ENCODE assay signal across 8 mouse cellular contexts in the genomic region with DNA sequence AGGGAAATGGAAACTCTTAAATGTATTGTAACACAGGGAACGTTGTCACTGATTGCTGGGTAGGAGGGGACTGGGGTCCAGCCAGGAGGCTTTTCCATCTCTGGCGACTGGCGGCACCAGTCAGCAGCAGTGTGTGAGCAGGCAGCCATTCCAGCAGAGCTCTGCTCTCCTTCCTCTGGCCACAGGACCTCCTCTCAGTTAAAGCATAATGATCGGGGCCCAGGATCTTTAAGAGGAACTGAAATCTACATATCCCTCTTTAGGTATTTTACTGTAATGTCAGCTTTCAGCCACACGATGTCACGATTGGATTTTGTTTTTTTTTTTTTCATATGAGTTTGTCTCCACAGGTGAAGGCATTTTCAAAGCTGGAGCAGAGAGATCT.
DNase-seq lines count a peak whose midpoint lies in the region; ATAC-seq and TF ChIP-seq lines count a peak whose summit lies in the region.

No protein-coding gene starts in this region.

- H3K9me3 ChIP-seq in heart, embryonic 12.5 days (replicated peaks): no peaks in the 10 kb centered on the region
- no peaks in the 10 kb centered on the region for H3K9me3 ChIP-seq in ES-E14 (ENCODE audit: control insufficient read depth, insufficient read depth, low read depth, low read length)
- H3K9me3 ChIP-seq in limb, embryonic 11.5 days (ENCODE audit: control insufficient read depth, low read length): no peaks in the 10 kb centered on the region
- no peaks in the 10 kb centered on the region for H3K9me3 ChIP-seq in stomach, postnatal 0 days (ENCODE audit: control insufficient read depth, low read length)

- H3K4me1 ChIP-seq in heart, embryonic 12.5 days (replicated peaks): peaks cover 4% of the 10 kb centered on the region; the same call in 1 of the 2 replicates
- no peaks in the 10 kb centered on the region for H3K4me1 ChIP-seq in ES-E14 (ENCODE audit: control insufficient read depth in 2 of 2, insufficient read depth in 2 of 2, low read length in 2 of 2, poor library complexity in 1 of 2)
- peaks cover 16% of the 10 kb centered on the region for H3K4me1 ChIP-seq in limb, embryonic 11.5 days (ENCODE audit: control insufficient read depth, insufficient read depth, low read length)
- no peaks in the 10 kb centered on the region for H3K4me1 ChIP-seq in stomach, postnatal 0 days (replicated peaks; ENCODE audit: control insufficient read depth, insufficient read depth)

- WGBS in heart, embryonic 12.5 days: 7% methylated on average over 6 of the region's 6 CpGs
- 11% methylated on average over 6 of the region's 6 CpGs for WGBS in limb, embryonic 11.5 days
- WGBS in stomach, postnatal 0 days: 14% methylated on average over 6 of the region's 6 CpGs

- H3K4me3 ChIP-seq in heart, embryonic 12.5 days: no peak overlapping the region
- no peak overlapping the region for H3K4me3 ChIP-seq in ES-E14 (ENCODE audit: insufficient read depth in 1 of 2, low read depth in 1 of 2, low read length in 2 of 2, poor library complexity in 1 of 2, severe bottlenecking in 1 of 2)
- no peak overlapping the region for H3K4me3 ChIP-seq in limb, embryonic 11.5 days (ENCODE audit: low read depth, low read length)
- H3K4me3 ChIP-seq in stomach, postnatal 0 days (ENCODE audit: low read depth, low read length): no peak overlapping the region

- no peaks in the 10 kb centered on the region for H3K36me3 ChIP-seq in heart, embryonic 12.5 days
- no peaks in the 10 kb centered on the region for H3K36me3 ChIP-seq in ES-E14 (ENCODE audit: control insufficient read depth, insufficient read depth, low read length, poor library complexity, severe bottlenecking)
- H3K36me3 ChIP-seq in limb, embryonic 11.5 days (ENCODE audit: control insufficient read depth, insufficient read depth, low read length): no peaks in the 10 kb centered on the region
- no peaks in the 10 kb centered on the region for H3K36me3 ChIP-seq in stomach, postnatal 0 days (ENCODE audit: control insufficient read depth, insufficient read depth, low read length)

- H3K4me2 ChIP-seq in heart, embryonic 12.5 days: peak overlapping the region; percentile 40
- peak overlapping the region; percentile 17; the same call in 1 of the 2 replicates for H3K4me2 ChIP-seq in limb, embryonic 11.5 days (ENCODE audit: low read depth, severe bottlenecking)
- 0 out of 2 replicates have a peak overlapping the region, but pooled peaks have one; percentile 25 for H3K4me2 ChIP-seq in stomach, postnatal 0 days (replicated peaks; ENCODE audit: low read depth)

- TF ChIP-seq CTCF in stomach, postnatal 0 days (IDR thresholded peaks at IDR 0.05; ENCODE audit: low read depth): peak; percentile 58

- in situ Hi-C loops in ES-E14 (cut with MboI; ENCODE audit: low sequenced_read_pairs in 2 of 2, unreplicated experiment in 2 of 2): no loop called here

- H3K27ac ChIP-seq in heart, embryonic 12.5 days (ENCODE audit: poor library complexity, severe bottlenecking): no peak overlapping the region
- H3K27ac ChIP-seq in ES-E14 (ENCODE audit: insufficient read depth, low read depth, low read length, poor library complexity, severe bottlenecking): no peak overlapping the region
- no peak overlapping the region for H3K27ac ChIP-seq in limb, embryonic 11.5 days (replicated peaks; ENCODE audit: low read depth, low read length)
- H3K27ac ChIP-seq in stomach, postnatal 0 days (replicated peaks): no peak overlapping the region

- H3K27me3 ChIP-seq in heart, embryonic 12.5 days (replicated peaks): no peaks in the 10 kb centered on the region
- no peaks in the 10 kb centered on the region for H3K27me3 ChIP-seq in limb, embryonic 11.5 days (ENCODE audit: control insufficient read depth, insufficient read depth, low read length)
- H3K27me3 ChIP-seq in stomach, postnatal 0 days (ENCODE audit: control insufficient read depth, insufficient read depth, low read length): no peaks in the 10 kb centered on the region

- ATAC-seq in heart, embryonic 12.5 days (ENCODE audit: insufficient number of reproducible peaks, low FRiP score): no peak
- peak; percentile 73; the same call in 1 of the 2 replicates for ATAC-seq in limb, embryonic 11.5 days (ENCODE audit: insufficient number of reproducible peaks, low FRiP score, low TSS enrichment, low read depth)
- ATAC-seq in stomach, postnatal 0 days (ENCODE audit: low FRiP score, low TSS enrichment): no peak

- H3K9ac ChIP-seq in heart, embryonic 12.5 days: no peak overlapping the region
- H3K9ac ChIP-seq in ES-E14 (ENCODE audit: insufficient read depth, low read depth, low read length, poor library complexity, severe bottlenecking): no peak overlapping the region
- H3K9ac ChIP-seq in limb, embryonic 11.5 days (ENCODE audit: low read length): no peak overlapping the region
- H3K9ac ChIP-seq in stomach, postnatal 0 days (ENCODE audit: low read length): no peak overlapping the region

- DNase-seq in heart, adult 9 months (ENCODE audit: low spot score in 2 of 2): no peak
- no peak for DNase-seq in ES-E14 (ENCODE audit: low read depth, low spot score)
- peak; percentile 8 for DNase-seq in fibroblast of lung, adult 2 months (ENCODE audit: low read depth)
- DNase-seq in limb, embryonic 11.5 days (ENCODE audit: low spot score): no peak
- DNase-seq in stomach, postnatal 0 days (ENCODE audit: low spot score): no peak
- no peak for DNase-seq in thymus, postnatal 4 days
- DNase-seq in adrenal gland, postnatal 36 days: no peak

- TF ChIP-seq EP300 in stomach, postnatal 0 days (optimal IDR thresholded peaks at IDR 0.05): no peak

TF ChIP-seq in ES-E14, 5 proteins besides CTCF, POLR2A, EP300 and RAD21:
- peak; percentile 63 for TF ChIP-seq ZNF384 (IDR thresholded peaks at IDR 0.05; ENCODE audit: low read depth, low read length)
- no peak for TF ChIP-seq CHD2 (IDR thresholded peaks at IDR 0.05; ENCODE audit: low read depth, low read length)
